Mouse (Mus musculus) adipose tissue, adult 10 weeks (tissue): Measurements from ENCODE around the gene Gm11758. TPM values are rescaled to one million over a fixed set of nuclear protein-coding genes. Genes with fewer than 3 reads are reported as not detected.

Experiments
- polyA plus RNA-seq: library from polyadenylated mRNA; stranded (reverse); fragments of 350-450 nt; fragmentation: Illumina TruSeq; extraction: RNeasy Lipid Tissue Mini Kit (QIAGEN cat#74804); gene quantifications from one replicate; pipeline ENCODE4 v1.2.3, GENCODE M21; 2014; ENCODE audit warnings: low read depth, low replicate concordance

Gm11758 gene
- polyA plus RNA-seq: not detected

GRCm38 (mm10) chr4:73876166-73876565, at the start of gene Gm11758:
TSS of gene Gm11758 (minus strand) at chr4:73876266.

GRCm38 (mm10) chr4:73920660-73921059, 44.6 kb upstream of the Gm11758 start, which contains the start of gene Gm11756:
TSS of gene Gm11756 (minus strand) at chr4:73920760.

DNA sequence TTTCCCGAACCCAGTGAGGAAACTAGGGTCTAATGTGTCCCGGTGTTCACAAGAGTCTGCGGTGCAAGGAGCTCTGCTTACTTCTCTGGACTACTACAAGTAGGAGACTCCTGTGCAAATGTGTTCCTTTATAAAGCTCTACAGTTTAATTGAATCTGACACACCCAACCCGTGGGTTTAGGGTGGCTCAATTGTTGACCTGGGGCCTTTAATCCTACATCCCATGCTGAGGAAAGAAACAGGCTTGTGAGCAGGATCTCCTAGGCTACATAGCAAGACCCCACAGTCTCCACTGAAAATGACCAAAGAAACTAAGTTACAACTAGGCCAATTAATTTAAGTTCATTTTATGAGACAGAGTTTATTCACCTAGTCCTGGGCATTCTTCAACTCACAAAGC, 29.8 kb upstream of the Gm11758 start, which contains the start of gene Gm13871:
TSS of gene Gm13871 (minus strand) at position 101 of the 400 bp plus-strand sequence.

GRCm38 (mm10) chr4:73891012-73891411, 14.9 kb upstream of the Gm11758 start, which contains the start of gene Gm11757:
TSS of gene Gm11757 (minus strand) at chr4:73891112.

Other genes starting within 250 kb of the Gm11758 start
- gene Gm11236, start 238.1 kb downstream of the Gm11758 start, polyA plus RNA-seq: not detected
- gene Gm11239, start 207.9 kb downstream of the Gm11758 start, polyA plus RNA-seq: not detected
- not detected for gene Gm428, start 192.8 kb downstream of the Gm11758 start, polyA plus RNA-seq
- gene Rasef, start 85.3 kb downstream of the Gm11758 start, polyA plus RNA-seq: 16.5 TPM
- gene Gm11757, start 14.8 kb upstream of the Gm11758 start, polyA plus RNA-seq: not detected
- not detected for gene Gm13871, start 29.7 kb upstream of the Gm11758 start, polyA plus RNA-seq
- not detected for gene Gm11756, start 44.5 kb upstream of the Gm11758 start, polyA plus RNA-seq
- gene 2310002L09Rik, start 74.6 kb upstream of the Gm11758 start, polyA plus RNA-seq: not detected
- 0.22 TPM for gene Frmd3, start 137.2 kb upstream of the Gm11758 start, polyA plus RNA-seq